Mouse (Mus musculus) spleen, adult 2 months (tissue): ENCODE measurements at regions not wholly inside any gene's neighbourhood (a gene's known extent, or its start where the extent isn't known, plus 50 kb on each side); places are given as distances from the start of the nearest gene placed in this dataset.

ENCODE experiments used
- CTCF ChIP-seq: fragments of 200-500 bp; IDR thresholded peaks from 2 replicates; pipeline ENCODE4 v1.5.1; 2011; ENCODE audit warnings: mild to moderate bottlenecking, inconsistent platforms; ENCODE audit not compliant: insufficient read depth, insufficient read length, insufficient replicate concordance; ENCODE audit errors: extremely low read depth
- POLR2A ChIP-seq: fragments of 200-500 bp; IDR thresholded peaks from 2 replicates; pipeline ENCODE4 v1.6.1; 2011; ENCODE audit warnings: low read depth, low read length, inconsistent platforms

DNA sequence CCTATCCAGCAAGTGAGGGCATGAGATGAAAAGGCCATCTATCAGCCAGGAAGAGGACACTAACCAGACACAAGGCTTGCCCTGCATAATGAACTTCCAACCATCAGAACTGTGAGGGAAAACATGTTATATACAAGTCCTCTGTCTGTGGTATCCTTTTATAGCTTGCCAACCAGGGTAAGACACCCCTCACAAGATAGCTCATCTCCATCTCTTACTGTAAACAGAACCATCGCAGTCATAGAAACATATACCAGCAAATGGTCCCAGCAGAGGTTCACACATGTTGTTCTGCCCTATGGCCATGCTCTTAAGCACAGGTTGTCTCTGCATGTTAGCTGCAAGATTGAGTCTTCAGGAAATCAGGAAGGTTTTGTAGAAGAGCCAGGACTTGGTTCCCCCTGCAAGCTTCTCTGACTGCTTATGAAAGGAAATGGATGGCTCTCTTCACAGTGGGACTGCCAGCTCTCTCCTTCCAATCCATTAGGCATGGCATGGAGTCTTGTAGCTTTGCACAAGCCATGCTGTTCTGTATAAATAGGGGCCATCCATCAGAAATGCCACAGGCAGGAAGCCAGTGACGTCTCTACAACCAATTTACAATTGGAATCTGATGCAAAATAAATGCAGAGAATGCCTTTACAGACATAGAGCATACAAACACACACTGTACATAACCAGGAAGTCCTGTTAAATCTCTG lies 1514.0 kb upstream of the Lrrc6 start:
- TF ChIP-seq POLR2A, result no peak
- no peak for TF ChIP-seq CTCF
